Mouse (Mus musculus) 416B (cell line): ENCODE measurements around the gene Tpm1.

Experiments used
- DNase-seq: peaks from one replicate; pipeline ENCODE4 v3.0.0; 2011; ENCODE audit warnings: low read depth

Gene Tpm1

DNA sequence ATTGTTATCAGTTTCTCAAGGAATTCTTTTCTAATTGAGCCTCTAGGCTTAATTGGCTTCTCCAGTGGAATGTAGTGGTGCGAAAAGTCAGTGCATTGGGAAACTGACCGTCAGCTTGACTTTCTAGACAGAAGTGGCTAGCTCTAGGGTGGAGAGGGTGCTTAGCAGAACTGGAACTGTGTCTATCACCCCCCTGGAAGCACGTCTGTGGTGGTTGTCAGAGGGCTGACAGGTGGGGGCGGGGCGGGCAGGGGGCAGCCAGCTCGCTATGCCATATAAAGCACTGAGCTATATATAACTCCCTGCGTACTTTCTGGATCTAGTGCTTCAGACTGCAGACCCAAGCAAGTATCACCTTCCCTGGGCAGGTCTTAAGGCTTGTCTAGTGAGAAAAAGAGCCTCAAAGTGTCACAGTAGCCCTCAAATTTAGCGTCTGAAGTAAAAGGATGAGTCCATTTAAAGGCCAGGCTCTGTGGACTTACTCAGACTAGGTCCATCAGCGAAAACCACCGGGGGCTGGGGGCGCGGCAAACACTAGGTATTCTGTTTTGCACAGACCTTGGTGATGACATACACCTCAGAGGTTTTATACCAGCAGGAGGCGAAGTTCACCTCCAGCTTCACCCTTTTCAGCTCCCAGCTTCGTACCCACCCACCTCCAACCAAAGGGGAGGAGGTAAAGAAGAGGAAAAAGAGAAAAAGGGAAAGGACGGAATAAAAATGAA lies 2.2 kb downstream of the Tpm1 start:
- peak; percentile 33 for DNase-seq

DNA sequence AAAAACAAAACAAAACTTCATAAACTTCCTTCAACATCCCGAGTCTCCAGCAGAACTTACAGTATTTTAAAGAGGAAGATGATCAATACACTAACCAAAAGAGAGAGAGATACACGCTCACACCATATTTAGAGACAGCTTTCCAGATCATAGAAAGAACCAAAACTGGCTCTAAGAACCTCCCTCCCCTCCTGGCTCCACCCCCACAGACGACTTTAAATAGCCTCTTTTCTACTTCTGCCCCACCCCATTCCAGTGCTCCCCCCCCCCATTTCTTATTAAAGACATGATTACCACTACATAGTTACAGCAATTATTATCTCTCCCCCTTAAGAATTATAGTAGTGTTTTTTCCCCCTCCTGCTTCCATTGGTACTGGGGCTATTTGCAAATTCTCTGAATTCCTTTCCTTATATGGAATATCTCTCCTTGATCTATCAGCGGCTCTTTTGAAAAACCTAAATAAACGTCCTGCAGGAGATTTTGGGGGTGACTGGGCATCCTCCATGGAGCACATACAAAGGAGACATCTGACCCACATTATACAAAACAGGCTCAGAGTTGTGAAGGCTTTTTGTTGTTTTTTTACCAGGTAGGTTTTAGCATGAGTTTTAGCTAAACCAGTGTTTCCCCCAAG lies 3.1 kb downstream of the Tpm1 start:
- DNase-seq = peak; percentile 38

DNA sequence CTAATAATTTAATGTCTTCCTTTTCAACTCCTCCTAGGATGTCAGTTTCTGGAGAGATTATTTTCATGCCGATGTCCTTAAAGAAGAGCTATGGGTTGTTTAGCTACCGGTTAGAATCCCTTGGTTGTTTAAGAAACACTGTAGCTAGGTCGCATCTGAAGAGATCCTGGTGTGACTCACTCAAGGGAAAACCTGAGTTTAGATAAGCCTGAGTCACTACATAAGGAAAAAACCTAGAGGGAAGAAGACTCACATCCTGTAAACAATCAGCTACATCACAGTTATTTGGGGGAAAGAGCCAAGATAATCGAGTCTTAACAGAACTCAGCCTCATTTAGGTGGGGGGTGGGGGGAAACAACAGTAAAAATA lies 3.9 kb downstream of the Tpm1 start:
- peak; percentile 71 for DNase-seq

DNA sequence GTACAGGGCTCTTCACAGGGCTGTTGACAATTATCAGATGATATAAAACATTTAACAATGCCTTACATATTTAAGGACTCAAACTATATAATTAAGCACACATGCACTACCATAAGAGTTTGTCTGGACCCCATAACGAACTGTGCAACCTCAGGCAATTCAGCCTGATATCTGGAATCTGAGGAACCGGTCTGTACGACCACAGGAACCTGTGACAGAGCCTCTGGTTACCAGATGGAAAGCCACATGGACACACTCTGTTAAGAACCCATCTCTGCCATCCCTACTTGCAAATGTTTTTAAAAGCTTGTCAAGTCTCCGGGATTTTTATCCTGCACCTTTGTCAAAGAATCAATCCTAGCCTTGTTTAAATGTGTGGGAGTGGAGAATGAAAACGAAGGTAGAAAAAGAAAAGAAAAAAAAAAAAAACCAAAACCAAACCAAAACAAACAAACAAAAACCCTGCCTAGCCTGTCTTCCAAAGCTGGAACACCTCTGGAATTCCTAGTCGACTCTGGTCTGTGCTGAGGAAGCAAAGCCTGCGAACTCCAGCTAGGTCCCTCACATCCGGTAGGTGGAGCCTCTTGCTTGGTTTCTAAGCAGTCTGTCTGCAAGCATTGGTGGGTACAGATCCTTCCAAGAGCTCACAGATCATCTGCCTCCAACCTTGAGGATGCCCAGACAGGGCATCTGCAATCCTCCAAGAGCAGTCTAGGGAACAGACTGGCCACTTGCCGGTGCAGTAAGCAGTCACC lies 4.5 kb downstream of the Tpm1 start:
- peak; percentile 84 for DNase-seq

DNA sequence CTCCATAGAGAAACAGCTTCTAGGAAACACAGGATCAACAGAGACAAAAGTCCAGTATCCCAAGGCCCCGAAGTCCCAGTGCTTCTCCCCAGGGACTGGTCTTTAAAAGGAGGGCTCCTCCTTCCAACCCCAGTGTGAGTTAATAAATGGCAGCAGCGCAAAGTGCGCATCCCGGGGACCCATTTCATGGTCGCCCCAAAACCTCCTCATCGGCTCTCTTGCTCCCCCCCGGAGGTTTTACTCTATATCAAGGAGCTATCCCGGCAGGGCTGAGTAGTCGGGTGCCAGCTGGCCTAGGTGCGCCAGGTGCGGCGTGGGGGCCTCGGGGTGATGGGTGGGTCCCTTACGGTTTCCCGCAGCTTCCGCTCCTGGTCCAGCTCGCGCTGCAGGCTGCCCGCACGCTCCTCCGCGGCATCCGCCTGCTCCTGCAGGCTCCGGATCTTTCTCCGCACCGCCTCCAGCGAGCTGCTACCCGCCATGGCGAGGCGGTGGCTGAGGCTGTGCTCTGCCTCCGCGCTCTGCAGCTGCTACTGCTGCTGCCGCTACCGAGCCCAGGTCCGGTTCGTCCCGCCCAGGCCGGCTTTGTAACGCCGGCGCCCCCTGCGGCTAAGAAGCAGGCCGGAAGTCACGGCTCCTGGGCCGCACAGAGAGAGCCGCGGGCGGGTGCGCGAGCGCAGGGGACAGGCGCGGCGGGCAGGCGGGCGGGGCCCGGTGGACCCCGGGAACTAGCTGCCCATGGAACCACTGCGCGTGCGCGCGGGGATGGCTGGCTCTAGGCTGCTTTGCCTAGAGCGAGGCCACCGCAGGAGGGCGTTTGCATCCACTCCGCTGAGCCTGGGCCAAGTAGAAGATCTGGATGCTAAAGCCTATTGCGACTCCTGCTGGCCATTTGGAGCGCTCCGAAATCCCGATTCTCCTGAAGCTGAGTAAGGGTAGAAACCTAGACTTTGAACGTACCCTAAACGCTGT lies 5.7 kb downstream of the Tpm1 start:
- DNase-seq = peak; percentile 98

DNA sequence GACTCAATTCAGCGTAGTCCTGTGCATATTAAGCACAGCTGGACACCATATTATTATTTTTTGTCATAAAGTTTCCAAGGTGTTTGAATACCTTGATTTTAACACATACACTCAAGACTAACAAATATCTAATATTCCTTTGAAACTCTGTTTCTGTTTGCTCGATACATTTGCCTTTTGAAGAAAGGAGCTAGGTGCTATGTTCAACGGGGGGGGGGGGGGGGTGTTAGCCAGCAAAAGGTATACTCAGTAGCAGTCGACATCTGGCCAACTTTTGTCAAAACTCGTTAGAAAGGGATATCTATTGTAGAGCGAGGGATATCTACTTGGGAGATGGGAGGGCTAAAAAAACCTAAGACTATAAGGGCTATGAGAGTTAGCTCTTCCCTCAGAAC lies 6.4 kb downstream of the Tpm1 start:
- DNase-seq = no peak

DNA sequence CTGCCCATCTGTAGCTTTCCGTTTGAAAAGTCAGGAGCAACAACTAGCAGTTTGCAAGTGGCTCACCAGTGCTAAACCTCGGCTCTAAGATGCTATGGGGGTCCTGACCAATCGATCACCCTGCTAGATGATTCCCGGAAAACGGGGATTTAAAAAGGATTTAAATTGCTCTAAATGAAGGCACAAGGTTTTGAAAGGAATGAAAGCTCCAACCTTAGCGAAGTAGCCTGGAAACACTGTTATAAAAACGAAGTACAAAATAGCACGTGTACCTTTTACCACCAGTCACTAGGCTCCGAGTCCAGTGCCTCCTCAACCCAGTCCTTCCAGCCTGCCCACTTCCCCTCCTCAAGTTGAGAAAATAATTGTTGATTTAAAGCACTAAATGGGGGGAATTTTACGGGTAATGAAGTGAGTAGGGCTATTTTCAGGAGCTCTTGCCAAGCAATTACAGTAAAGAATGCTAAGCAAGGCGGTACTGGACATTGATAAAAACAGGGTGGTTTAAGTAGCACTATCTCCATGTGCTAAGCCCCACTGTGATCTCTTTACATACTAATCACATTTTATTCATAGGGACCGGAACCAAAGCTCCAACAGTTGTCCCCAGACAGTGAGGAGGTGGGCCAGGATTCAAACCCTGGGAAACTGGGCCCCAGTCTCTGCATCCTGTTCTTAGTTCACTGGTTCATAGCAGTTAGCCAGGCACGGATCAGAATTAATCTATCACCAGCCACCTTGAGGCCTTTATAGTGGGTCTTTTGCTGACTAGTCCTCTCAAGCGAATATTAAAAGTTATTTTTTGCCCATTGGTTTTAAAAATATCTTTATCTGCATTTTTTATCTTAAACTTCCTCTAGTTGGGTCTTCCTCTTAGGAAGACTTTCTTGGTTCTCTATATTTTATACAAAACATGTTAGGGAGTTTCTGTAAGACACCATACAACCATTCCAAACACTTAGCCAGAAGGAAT lies 7.1 kb downstream of the Tpm1 start:
- peak; percentile 67 for DNase-seq

DNA sequence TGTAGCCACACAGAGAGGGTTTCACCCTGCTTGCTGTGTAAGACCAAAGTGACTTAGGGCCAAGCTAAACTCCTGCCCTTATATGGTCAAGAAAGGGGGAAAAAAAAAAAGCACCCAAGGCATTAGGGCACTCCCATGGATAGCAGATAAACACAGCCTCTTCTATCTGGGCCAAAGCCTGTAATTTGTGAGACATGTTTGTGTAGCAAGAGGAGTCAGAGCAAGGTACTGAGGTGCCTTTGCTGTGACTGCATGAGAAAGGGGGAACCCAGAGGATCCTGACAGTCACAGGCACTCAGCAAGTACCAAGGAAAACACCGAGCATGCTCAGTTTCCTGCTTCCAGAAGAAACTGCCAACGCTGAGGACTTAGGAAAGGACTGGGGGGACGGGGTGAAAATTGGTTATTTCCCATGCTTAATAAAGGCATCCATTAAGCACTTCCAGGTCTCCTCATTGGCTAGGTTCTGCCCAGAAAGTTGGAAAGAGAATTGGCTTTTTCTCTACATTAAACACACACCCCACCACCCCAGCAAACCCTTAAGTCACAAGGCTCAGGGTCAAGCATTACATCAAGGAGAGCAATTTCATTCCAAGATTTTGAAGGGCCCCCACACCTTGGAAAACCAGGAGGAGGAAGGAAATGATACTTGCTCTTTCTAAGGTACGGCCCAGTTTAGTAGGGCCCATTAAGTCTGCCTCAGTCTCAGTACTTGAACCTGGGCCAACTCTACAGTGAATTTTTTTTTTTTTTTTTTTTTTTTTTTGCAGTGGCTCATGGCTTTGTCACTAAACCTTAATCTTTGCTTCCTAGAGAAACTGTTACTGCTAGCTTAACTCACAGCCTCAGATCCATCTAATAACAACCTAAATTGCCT lies 8.0 kb downstream of the Tpm1 start:
- peak; percentile 90 for DNase-seq

DNA sequence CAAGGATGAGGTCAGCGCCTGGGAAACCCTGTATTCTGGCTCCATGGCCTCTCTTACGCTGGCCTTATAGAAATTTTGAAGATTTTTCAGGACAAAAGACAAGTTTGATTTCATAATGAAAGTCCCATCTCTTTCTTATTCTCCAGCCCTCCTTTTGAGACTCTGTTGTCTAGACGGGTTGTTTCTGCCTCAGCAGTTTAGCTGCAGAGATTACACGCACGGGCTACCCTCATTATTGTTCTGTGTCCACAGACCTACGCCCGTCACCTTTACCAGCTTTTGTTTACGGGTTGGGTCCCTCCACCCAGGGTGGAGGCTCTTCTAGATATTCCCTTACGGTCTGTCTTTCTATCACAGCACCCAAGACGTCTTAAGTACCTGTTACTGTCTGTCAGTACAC lies 9.3 kb downstream of the Tpm1 start:
- DNase-seq = no peak

DNA sequence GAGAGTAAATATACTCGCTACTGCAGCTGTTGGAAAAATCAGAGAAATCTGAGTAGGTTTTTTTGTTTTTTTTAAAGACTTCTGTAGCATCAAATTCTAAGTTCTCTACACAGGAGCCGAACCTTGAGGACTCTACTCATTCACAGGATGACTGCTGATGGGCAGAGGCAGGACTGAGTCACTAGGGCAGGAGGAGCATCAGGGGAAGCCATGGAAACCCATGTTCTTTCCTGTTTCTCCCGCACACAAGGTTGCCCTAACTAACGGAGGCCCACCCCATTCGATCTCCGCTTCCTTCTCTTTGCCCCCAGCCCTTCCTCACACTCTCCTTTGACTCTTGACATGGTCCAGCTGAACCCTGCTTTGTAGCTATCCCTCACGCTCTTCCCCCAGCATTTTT lies 10.5 kb downstream of the Tpm1 start:
- DNase-seq = peak; percentile 87

DNA sequence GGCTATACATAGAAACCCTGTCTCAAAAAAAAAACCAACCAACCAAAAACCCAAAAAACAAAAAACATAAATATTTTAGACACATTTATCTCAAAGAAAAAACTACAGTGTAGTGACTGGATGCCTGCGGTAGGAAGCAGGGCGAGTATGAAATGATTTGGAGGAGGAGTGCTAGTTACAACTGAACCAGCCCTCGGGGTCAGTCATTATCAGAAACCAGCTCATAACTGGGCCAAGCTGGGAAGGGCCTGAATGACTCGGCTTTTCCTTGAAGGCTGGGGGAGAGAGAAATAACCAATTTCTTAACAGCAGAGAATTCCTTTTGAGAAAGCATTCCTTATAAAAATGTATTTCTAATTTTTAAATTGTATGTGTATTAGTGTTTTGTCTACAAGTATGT lies 11.5 kb downstream of the Tpm1 start:
- DNase-seq = peak; percentile 50

DNA sequence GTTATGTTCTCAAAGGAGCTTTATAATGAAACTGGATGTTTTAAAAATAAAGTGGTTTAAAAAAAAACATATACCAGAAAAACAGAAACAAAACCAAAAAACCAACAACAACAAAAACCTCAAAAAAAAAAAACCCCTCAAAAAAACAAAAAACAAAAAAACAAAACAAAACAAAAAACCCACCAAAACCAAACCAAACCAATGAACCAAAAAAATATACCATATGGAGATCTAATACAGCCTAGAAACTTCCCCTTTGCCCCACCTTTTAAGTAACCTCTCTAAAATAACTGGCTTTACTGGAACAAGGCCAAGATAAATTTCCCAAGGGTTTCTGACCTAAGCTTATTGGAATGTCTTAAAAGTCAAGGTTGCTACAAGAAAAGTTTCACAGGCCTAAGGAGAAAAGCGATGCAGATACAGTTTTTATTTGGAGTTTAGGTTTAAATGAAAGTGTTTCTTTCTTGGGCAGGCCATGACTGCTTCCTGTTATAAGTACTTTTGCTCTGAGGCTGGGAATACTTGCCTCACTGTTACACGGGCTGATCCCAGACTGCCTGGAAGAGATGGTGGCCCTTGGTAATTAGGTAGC lies 12.6 kb downstream of the Tpm1 start:
- no peak for DNase-seq

DNA sequence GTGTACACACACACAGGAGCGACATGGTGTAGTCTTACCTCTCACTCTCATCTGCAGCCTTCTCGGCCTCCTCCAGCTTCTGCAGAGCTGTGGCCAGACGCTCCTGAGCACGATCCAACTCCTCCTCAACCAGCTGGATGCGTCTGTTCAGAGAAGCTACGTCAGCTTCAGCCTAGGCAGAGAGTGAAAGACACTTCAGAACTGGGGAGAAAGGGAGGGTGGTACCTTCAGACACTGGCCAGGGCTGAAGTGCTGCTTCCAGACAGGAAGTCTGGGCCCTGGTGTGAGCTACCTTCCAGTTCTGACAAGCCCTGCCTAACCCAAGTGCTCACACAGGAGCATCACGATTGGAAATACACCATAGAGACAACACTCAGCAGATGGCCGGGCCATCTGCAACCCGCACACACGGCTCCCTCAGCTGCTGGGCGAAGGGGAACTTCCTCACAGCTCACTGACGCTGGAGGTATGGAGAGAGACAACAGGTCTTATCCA lies 13.2 kb downstream of the Tpm1 start:
- no peak for DNase-seq

DNA sequence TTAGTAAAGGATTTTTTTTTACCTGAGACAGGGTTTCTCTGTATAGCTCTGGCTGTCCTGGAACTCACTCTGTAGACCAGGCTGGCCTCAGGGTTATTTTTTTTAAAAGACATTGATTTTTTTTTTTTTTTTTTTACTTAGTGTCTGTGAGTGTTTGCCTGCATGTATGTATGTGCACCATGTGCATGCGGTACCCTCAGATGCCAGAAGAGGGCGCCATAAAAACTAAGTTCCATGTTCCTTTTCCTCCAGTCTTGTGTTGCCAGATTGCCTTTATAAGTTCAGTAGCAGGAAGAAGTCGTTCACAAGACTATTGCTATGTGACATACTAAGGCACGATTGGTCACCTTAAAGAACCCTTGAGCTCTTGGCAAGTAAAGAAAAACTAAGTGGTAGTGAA lies 14.5 kb downstream of the Tpm1 start:
- DNase-seq = no peak

DNA sequence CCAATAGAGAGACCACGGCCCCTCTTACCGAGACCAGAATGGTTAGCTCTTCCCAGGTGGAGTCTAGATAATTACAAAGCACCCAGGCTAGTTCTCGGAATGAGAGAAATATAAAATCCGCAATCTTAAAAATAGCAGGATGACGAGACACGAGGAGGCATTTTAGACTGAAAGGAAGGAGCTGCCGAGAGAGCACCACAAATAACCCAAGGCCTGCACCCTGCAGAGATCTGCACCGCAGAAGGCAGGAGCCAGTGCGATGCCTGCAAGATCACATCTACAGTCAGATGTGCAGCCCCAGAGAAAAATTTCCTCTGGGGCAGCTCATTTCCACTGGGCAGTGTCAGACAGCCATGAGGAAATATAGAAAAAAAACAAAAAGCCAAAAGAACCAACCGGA lies 16.2 kb downstream of the Tpm1 start:
- no peak for DNase-seq

DNA sequence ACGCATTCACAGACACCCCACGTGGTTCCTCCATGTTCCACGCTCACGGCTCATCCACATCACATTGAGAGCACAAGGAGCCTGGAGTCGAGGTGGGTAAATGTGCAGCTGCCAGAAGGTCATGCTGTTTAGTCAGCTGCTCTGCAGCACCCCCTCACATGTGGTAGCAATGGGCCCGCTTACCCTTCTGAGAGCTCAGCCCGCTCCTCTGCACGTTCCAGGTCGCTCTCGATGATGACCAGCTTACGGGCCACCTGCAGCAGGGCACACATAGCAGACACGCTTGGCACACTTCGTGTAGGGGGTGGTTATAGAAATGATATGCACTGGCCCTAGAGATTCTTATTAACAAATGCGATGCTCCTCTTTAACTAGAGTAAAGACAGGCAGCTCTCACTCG lies 16.6 kb downstream of the Tpm1 start:
- DNase-seq = no peak

DNA sequence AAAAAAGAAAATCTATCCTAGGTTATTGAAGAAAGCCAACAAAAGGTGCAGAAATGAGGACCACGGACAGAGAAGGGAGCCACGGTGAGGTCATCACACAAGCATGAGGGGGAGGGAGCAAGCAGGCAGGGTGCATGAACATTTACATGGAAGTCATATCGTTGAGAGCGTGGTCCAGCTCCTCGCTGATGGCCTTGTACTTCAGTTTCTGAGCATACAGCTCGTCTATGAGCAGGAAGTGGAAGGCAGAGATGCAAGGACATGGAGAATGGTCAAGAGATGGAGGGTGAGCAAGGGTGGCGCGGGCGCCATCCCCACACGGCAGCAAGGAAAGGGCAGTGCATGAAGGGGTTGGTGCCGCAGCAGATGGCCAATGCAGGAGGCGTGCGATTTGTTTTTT lies 19.7 kb downstream of the Tpm1 start:
- no peak for DNase-seq

DNA sequence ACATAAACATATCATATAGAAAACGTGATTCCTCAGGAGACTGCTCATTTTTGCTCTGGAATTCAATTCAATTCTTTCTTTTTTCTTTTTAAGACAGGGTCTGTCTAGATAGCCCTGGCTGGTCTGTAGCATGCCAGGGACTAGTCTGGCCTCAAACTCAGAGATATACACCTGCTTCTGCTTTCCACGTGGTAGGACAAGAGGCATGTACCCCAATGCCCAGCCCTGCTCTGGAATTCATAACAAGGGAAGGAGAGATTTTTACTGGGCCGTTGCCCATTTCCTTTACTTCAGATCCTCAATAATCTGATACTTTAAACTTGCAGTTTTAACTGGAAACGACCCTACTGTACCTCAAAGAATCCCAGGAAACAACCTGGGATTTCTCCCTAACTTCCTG lies 20.3 kb downstream of the Tpm1 start:
- DNase-seq = no peak

DNA sequence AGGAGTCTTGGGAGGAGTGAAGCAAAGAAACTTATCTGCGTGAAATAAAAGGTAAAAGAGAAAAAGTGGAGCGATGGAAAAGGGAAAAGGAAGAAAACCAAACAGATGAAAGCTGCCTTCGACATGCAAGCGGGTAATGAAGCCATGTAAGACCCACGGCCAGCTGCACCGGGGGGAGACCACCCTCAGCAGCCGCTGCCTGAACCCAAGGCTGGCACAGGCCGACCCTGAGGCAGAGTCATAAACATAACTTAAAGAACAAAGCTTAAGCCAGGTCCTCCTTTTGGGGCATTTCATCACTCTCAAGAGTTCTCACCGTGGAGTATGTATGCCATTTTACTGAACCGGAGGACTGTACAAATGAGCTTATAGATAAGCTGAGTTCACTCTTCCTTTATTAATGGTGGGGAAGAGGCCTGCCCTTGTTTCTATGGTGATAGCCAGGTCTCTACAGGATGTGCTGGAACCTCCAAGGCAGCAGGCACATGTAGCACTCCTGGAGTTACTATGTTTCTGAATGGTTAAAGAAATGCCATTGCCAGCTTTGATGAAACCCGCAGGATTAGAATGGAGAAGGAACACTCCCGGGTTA lies 21.0 kb downstream of the Tpm1 start:
- no peak for DNase-seq
